Mouse (Mus musculus) neural tube, embryonic 14.5 days (tissue): ENCODE measurements around the gene Jmjd8. TPM values are rescaled to one million over a fixed set of nuclear protein-coding genes. Genes with fewer than 3 reads are reported as not detected.
"Not testable (repeated sequence)": the region's sequence is repeated elsewhere in the genome, so short reads cannot be mapped to it uniquely, and the experiment has no call there.

Experiments
- ATAC-seq: fragments of 200-750 bp; cut with Nextera tagmentation; 2 replicates; pipeline ENCODE4 v1.8.0; 2017; ENCODE audit warnings: low read depth, mild to moderate bottlenecking, moderate TSS enrichment, moderate library complexity
- H3K27ac ChIP-seq: fragments of 300-500 bp; sonication (generic); 2 replicates; pipeline ENCODE4 v1.5.1; 2014; ENCODE audit warnings: low read depth, mild to moderate bottlenecking, control low read depth, low read length, moderate library complexity, mixed read lengths
- H3K27me3 ChIP-seq: fragments of 300-500 bp; sonication (generic); 2 replicates; pipeline ENCODE4 v1.6.1; 2014; ENCODE audit warnings: low read length; ENCODE audit not compliant: control insufficient read depth, insufficient read depth
- H3K36me3 ChIP-seq: fragments of 300-500 bp; sonication (generic); 2 replicates; pipeline ENCODE4 v1.6.1; 2014; ENCODE audit warnings: low read length, mixed read lengths; ENCODE audit not compliant: control insufficient read depth, insufficient read depth
- H3K4me1 ChIP-seq: fragments of 300-500 bp; sonication (generic); 2 replicates; pipeline ENCODE4 v1.6.1; 2014; ENCODE audit warnings: low read length; ENCODE audit not compliant: control insufficient read depth, insufficient read depth
- H3K4me2 ChIP-seq: fragments of 300-500 bp; sonication (generic); 2 replicates; pipeline ENCODE4 v1.6.1; 2014; ENCODE audit warnings: mild to moderate bottlenecking, low read depth, low read length, control low read depth
- H3K4me3 ChIP-seq: fragments of 300-500 bp; sonication (generic); 2 replicates; pipeline ENCODE4 v1.5.1; 2014; ENCODE audit warnings: low read depth, low read length, control low read depth, mixed read lengths
- H3K9ac ChIP-seq: fragments of 300-500 bp; sonication (generic); replicated peaks from 2 replicates; pipeline ENCODE4 v1.6.1; 2014; ENCODE audit warnings: low read depth, mild to moderate bottlenecking, control low read depth, low read length, mixed read lengths
- H3K9me3 ChIP-seq: fragments of 300-500 bp; sonication (generic); 2 replicates; pipeline ENCODE4 v1.6.1; 2016; ENCODE audit warnings: low read length; ENCODE audit not compliant: control insufficient read depth
- WGBS: fragments of 180-500 bp; shearing (Covaris S2); extraction: QIAGEN DNeasy Blood & Tissue Kit; methylation state at CpG from one replicate; pipeline ENCODE4 v1.1.7; 2014; 5-methylcytosine and 5-hydroxymethylcytosine counted together
- polyA plus RNA-seq: library from polyadenylated mRNA; unstranded; fragments of >200 nt; fragmentation: Nextera tagmentation; extraction: Ambion mirVana; gene quantifications from 2 replicates; pipeline ENCODE4 v1.2.1, GENCODE M21; 2014

Jmjd8 gene
- polyA plus RNA-seq, 1 experiment from 2014 or later: 36.7 TPM

DNA sequence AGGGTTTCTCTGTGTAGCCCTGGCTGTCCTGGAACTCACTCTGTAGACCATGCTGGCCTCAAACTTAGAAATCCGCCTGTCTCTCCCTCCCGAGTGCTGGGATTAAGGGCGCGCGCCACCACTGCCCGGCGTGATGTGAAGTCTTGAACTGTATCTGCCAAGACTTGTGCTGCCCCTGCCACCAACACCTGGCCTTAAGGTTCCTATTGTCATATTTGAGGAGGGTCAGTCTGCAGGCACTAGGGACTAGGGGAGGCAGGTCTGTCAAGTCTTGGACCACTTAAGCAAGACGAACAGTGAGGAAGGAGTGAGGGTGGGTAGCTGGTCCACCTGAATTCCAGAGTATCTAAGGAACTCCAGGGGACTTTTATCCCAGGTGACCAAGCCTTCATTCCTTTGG lies 40.8 kb downstream of the Jmjd8 start:
- no peak overlapping the region for H3K27ac ChIP-seq
- no peaks in the 10 kb centered on the region for H3K27me3 ChIP-seq
- no peak overlapping the region for H3K4me2 ChIP-seq
- H3K9me3 ChIP-seq: no peaks in the 10 kb centered on the region
- no peak for ATAC-seq
- no peak overlapping the region for H3K4me3 ChIP-seq
- H3K9ac ChIP-seq: no peak overlapping the region
- 93% methylated on average over 8 of the region's 8 CpGs for WGBS
- H3K4me1 ChIP-seq: peaks cover 10% of the 10 kb centered on the region
- no peaks in the 10 kb centered on the region for H3K36me3 ChIP-seq

DNA sequence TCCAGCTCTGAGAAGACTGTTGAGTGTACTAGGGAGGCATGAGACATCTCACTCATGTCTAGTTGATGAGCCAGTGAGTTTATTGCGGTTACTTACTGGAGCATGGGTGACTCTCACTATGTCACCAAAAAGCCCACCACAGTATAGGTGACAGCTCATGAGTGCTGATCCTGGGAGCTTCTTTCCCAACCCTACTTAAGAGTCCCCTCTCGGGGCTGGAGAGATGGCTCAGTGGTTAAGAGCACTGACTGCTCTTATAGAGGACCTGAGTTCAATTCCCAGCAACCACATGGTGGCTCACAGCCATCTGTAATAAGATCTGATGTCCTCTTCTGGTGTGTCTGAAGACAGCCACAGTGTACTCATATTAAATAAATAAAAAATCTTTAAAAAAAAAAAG lies 41.3 kb downstream of the Jmjd8 start:
- no peak overlapping the region for H3K4me2 ChIP-seq
- H3K4me3 ChIP-seq: no peak overlapping the region
- peaks cover 10% of the 10 kb centered on the region for H3K4me1 ChIP-seq
- no peaks in the 10 kb centered on the region for H3K27me3 ChIP-seq
- H3K9ac ChIP-seq: no peak overlapping the region
- H3K9me3 ChIP-seq: no peaks in the 10 kb centered on the region
- no peaks in the 10 kb centered on the region for H3K36me3 ChIP-seq
- 89% methylated on average over 2 of the region's 2 CpGs for WGBS
- no peak overlapping the region for H3K27ac ChIP-seq
- no peak for ATAC-seq

DNA sequence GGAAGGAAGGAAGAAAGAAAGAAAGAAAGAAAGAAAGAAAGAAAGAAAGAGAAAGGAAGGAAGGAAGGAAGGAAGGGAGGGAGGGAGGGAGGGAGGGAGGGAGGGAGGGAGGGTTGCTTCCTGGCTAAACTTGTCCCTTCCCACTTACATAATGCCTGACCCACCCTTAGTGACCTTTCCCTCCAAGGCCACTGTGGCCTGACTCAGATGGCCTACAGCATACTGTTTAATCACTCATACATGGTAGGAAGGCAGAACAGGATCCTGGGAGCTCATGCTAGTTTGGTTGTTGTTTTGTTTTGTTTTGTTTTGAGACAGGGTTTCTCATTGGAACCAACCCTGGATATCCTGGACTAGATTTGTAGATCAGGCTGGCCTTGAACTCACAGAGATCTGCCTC lies 42.9 kb downstream of the Jmjd8 start:
- not testable (repeated sequence) for H3K27ac ChIP-seq, ATAC-seq, H3K36me3 ChIP-seq, H3K27me3 ChIP-seq, H3K9ac ChIP-seq, H3K4me2 ChIP-seq, H3K9me3 ChIP-seq, H3K4me3 ChIP-seq
- H3K4me1 ChIP-seq: peaks cover 17% of the 10 kb centered on the region

DNA sequence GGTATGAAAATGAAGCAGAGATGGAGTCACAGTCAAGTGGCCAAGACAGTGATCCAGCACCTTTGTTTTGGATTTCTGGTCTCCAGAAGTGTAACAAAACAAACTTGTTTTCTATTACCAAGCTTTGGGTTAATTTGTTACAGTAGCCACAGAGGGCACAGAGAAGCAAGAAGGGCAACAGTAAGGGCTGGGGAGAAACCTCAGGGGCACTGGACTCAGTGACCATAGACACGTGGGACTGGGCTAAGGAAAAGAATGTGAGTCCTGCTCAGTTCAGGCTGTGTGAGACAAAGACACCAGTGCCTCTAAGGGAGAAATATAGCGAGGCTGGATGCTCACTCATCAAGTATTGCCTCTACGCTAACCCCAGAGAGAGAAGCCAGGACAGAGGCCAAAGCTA lies 44.0 kb downstream of the Jmjd8 start:
- no peaks in the 10 kb centered on the region for H3K9me3 ChIP-seq
- no peak overlapping the region for H3K9ac ChIP-seq
- 93% methylated on average over 3 of the region's 3 CpGs for WGBS
- H3K36me3 ChIP-seq: no peaks in the 10 kb centered on the region
- no peak overlapping the region for H3K4me3 ChIP-seq
- H3K4me2 ChIP-seq: no peak overlapping the region
- H3K4me1 ChIP-seq: peaks cover 14% of the 10 kb centered on the region
- H3K27ac ChIP-seq: no peak overlapping the region
- H3K27me3 ChIP-seq: no peaks in the 10 kb centered on the region
- ATAC-seq: no peak

DNA sequence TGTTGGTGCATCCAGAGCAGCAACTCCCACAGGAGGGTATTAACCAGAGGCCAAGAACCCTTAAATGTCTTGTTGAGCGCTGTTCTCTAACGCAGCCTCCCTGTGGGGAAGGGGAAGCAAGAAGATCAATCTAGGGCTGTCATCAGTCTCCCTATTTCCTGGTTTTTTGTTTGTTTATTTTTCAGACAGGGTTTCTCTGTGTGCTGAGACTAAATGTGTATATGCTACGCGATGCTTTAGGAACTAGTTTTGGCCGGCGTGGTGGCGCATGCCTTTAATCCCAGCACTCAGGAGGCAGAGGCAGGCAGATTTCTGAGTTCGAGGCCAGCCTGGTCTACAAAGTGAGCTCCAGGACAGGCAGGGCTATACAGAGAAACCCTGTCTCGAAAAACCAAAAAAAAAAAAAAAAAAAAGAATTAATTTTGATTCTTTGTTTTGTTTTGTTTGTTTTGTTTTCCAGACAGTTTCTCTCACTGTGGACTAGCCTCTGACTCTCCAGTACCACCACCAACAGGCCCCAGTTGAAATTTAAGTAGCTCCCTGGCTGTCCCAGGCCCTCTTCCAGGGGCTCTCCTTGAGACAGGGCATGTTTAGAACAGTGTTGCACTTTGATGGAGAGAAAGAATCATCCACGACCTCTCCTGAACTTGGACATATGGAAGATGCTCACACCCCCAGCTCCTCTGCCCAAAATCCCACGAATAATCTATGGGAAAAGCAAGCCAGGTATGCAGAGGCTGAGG lies 44.9 kb downstream of the Jmjd8 start:
- Histone ChIP-seq H3K9me3 (no peaks in the 10 kb centered on the region), H3K4me1 (peaks cover 12% of the 10 kb centered on the region), H3K9ac (no peak overlapping the region; the same call in 1 of the 2 replicates), H3K27me3 (no peaks in the 10 kb centered on the region), H3K27ac (0 out of 2 replicates have a peak overlapping the region, but pooled peaks have one; percentile 91), H3K36me3 (peaks cover 5% of the 10 kb centered on the region), H3K4me3 (peak overlapping the region; percentile 75), H3K4me2 (peak overlapping the region; percentile 95)
- no peak for ATAC-seq
- 83% methylated on average over 11 of the region's 11 CpGs for WGBS

DNA sequence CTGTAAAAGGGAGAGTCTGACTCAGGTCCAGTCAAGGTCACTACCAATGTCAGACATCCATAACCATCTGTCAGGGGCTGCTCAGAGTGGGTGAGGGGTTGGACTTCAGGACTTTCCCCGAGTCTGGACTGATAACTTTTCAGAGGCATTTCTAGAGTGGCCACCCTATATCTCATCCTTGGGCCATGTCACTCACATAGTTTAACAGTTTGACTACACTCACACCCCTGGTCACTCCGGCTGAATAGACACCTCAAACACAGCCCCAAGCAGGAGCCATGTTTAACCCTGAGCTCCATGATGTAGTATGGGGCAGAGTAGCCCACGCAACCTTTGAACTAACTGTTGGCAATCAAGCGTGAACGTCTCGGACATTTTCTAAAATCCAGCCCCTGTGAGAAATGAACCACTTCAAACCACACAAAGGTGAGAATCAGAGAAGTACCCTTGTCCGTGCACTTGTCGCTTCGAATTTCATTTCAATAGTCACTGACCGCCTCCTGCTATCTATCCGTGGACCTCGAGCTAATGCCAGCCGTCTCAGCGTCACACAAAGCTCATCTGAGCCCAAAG lies 45.6 kb downstream of the Jmjd8 start:
- peak overlapping the region; percentile 39; the same call in 1 of the 2 replicates for H3K9ac ChIP-seq
- WGBS: 5% methylated on average over 14 of the region's 14 CpGs
- H3K4me1 ChIP-seq: peaks cover 12% of the 10 kb centered on the region
- no peak for ATAC-seq
- peak overlapping the region; percentile 91 for H3K27ac ChIP-seq
- H3K27me3 ChIP-seq: no peaks in the 10 kb centered on the region
- H3K9me3 ChIP-seq: no peaks in the 10 kb centered on the region
- H3K36me3 ChIP-seq: peaks cover 5% of the 10 kb centered on the region
- peak overlapping the region; percentile 75 for H3K4me3 ChIP-seq
- peak overlapping the region; percentile 95 for H3K4me2 ChIP-seq

DNA sequence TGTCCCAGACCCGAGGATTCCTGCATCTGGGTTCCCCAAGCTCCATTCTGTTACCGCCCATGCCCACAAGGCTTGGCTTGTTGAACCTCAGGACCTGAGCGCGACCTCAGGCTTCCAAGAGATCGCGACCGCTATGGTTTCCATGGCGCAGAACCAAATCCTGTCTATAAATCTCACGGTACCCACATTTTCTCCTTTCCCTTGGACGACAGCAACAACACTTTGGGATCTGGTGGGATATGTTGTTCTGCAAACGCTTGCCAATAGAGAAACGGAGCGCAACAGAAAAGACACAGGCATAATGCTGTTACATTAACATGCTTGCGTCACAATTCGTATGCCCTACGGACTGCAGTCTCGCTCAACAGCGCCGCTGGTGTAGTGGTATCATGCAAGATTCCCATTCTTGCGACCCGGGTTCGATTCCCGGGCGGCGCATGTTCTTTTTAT lies 46.1 kb downstream of the Jmjd8 start, which contains the start of gene Mettl26:
Gene Mettl26 (plus strand): TSS at position 354 of the 450 bp plus-strand sequence.
- Histone ChIP-seq H3K9me3 (no peaks in the 10 kb centered on the region), H3K4me3 (peak within 1 kb of the TSS; percentile 75), H3K36me3 (peaks cover 10% of the 10 kb centered on the region), H3K4me1 (peaks cover 12% of the 10 kb centered on the region), H3K27me3 (no peaks in the 10 kb centered on the region), H3K9ac (peak within 1 kb of the TSS; percentile 85), H3K4me2 (peak within 1 kb of the TSS; percentile 95), H3K27ac (peak within 1 kb of the TSS; percentile 91)
- WGBS: under 1% methylated on average over 25 of the region's 25 CpGs
- ATAC-seq: peak; percentile 77

DNA sequence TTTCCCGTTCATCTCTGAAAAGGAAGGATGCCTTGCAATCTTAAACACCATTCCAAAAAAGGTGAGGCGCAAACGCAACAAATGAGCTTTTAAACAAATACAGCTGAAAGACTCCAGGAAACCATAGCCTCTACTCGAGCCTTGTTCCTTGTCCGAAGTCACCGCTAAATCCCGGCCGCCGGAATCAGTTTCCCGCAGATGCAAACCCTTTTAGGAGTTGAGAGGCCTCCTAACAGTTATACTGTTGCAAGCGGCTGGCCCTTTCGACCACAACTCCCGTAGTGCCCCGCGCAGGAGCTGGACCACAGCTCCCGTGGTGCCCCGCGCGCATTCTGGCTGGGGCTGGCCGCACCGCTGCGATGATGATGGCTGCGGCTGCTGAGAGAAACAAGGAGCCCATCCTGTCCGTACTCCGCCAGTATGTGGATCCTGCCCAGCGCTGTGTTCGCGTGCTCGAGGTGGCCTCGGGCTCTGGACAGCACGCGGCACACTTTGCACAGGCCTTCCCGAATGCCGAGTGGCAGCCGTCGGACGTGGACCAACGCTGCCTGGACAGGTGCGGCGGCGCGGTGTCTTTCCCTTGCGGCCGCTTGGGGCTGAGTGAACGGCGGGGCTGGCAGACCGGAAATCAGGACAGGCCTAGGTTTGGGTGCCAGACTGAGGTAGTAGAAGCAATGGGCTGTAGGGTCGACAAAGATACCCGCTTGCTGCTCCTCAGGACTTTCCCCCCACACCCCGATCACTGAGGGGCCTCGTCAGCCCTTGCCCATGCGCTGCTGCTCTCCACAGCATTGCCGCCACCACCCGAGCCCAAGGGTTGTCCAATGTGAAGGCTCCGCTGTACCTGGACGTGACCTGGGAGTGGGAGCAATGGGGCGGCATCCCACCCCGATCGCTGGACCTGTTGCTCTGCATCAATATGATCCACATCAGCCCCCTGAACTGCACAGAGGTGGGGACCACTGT lies 46.8 kb downstream of the Jmjd8 start:
- Histone ChIP-seq H3K4me2 (peak overlapping the region; percentile 95), H3K4me1 (peaks cover 12% of the 10 kb centered on the region), H3K36me3 (peaks cover 10% of the 10 kb centered on the region), H3K4me3 (peak overlapping the region; percentile 75), H3K27me3 (no peaks in the 10 kb centered on the region), H3K9ac (peak overlapping the region; percentile 85), H3K27ac (peak overlapping the region; percentile 91), H3K9me3 (no peaks in the 10 kb centered on the region)
- ATAC-seq: peak; percentile 93
- WGBS: under 1% methylated on average over 59 of the region's 59 CpGs
